Mouse (Mus musculus) ovary, postnatal 10 days (tissue): Measurements from ENCODE around the gene Fam117a.

Source experiments
- DNase-seq: peaks from one replicate; pipeline ENCODE4 v3.0.0; 2022; ENCODE audit warnings: low spot score

Fam117a gene

GRCm38 (mm10) chr11:95366280-95366897 lies 29.6 kb downstream of the Fam117a start:
- DNase-seq: no peak

- DNase-seq: no peak
Measured at GRCm38 (mm10) chr11:95367011-95367735, 30.4 kb downstream of the Fam117a start.

- no peak for DNase-seq
Measured at GRCm38 (mm10) chr11:95368231-95368823, 31.5 kb downstream of the Fam117a start.

GRCm38 (mm10) chr11:95368871-95369270 lies 32.1 kb downstream of the Fam117a start:
- DNase-seq: no peak

- peak; percentile 24 for DNase-seq
Measured at GRCm38 (mm10) chr11:95369964-95370890, 33.4 kb downstream of the Fam117a start.

- DNase-seq: no peak
Measured at GRCm38 (mm10) chr11:95371182-95371581, 34.4 kb downstream of the Fam117a start.

GRCm38 (mm10) chr11:95378926-95379325 lies 42.1 kb downstream of the Fam117a start:
- no peak for DNase-seq

GRCm38 (mm10) chr11:95379552-95379951 lies 42.7 kb downstream of the Fam117a start:
- DNase-seq: no peak

- no peak for DNase-seq
Measured at GRCm38 (mm10) chr11:95380711-95381110, 43.9 kb downstream of the Fam117a start.

- no peak for DNase-seq
Measured at GRCm38 (mm10) chr11:95381146-95381545, 44.3 kb downstream of the Fam117a start.

- DNase-seq: no peak
Measured at GRCm38 (mm10) chr11:95383331-95383986, 46.6 kb downstream of the Fam117a start.

GRCm38 (mm10) chr11:95384004-95384318 lies 47.1 kb downstream of the Fam117a start:
- no peak for DNase-seq

GRCm38 (mm10) chr11:95384319-95384972 lies 47.6 kb downstream of the Fam117a start, which contains the start of gene Slc35b1:
Slc35b1 (plus strand) TSS chr11:95384692.
- peak; percentile 90 for DNase-seq

- no peak for DNase-seq
Measured at GRCm38 (mm10) chr11:95384973-95385320, 48.1 kb downstream of the Fam117a start.

GRCm38 (mm10) chr11:95387354-95387753 lies 50.5 kb downstream of the Fam117a start:
- DNase-seq: no peak

GRCm38 (mm10) chr11:95389006-95389405 lies 52.2 kb downstream of the Fam117a start:
- DNase-seq: no peak

GRCm38 (mm10) chr11:95390420-95390819 lies 53.6 kb downstream of the Fam117a start:
- DNase-seq: no peak

GRCm38 (mm10) chr11:95391201-95391600 lies 54.4 kb downstream of the Fam117a start:
- no peak for DNase-seq

- no peak for DNase-seq
Measured at GRCm38 (mm10) chr11:95391743-95392142, 54.9 kb downstream of the Fam117a start.

GRCm38 (mm10) chr11:95392223-95392667 lies 55.4 kb downstream of the Fam117a start:
- DNase-seq: no peak
